Mouse (Mus musculus) megakaryocyte-erythroid progenitor cell, adult 5 weeks (primary cell): Measurements from ENCODE around the gene Ift27. TPM values are rescaled to one million over a fixed set of nuclear protein-coding genes. Genes with fewer than 3 reads are reported as not detected.

ENCODE experiments used
- polyA plus RNA-seq: library from polyadenylated mRNA; stranded (reverse); fragments of >175 nt; gene quantifications from 2 replicates; pipeline ENCODE4 v1.2.3, GENCODE M21; 2012

The Ift27 gene
- polyA plus RNA-seq: 151 and 162 TPM in 2 replicates

DNA sequence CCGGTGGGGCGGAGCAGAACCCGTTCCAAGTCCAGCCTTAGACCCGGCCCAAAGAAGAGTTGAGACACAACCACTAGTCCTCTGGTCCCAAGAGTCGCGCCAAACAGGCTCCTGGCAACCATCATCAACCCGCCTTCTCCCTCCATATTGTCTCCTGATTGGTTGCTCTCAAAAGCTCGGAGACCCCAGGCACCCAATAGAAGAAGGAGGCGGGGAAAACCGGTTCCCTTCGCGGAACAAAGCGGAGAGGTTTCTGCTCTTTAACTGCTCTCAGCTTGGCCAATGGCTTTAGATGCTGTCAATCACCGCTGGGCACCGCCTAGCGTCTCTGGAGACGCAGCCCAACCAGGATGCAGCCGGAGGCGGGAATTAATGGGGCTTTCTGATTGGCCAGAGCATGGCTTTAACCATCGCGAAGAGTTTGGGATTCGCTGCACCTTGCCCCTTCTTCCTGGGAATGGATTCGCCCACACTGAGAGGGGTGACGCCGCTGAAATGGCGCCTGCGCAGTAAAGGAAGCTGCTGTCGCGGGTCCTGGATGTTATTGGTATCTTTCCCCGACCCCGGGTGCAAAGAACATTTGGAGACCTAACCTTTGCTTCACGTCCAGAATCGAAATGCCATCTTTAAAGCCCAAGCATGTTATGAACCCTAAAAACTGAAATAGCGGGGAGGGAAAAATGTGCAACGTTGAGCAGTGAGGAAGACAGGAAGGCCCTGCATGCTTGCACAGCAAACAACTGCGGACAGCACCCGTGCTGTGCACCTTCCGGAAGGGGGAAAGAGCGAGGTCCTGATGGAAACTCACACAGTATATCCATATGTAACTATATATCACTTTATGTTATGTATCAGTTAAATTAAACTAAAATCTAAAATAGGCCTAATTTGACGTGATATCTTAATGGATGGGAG, at the start of gene Ift27:
Gene Ift27, minus strand, starts transcription at position 136 of the 915 bp plus-strand sequence.

DNA sequence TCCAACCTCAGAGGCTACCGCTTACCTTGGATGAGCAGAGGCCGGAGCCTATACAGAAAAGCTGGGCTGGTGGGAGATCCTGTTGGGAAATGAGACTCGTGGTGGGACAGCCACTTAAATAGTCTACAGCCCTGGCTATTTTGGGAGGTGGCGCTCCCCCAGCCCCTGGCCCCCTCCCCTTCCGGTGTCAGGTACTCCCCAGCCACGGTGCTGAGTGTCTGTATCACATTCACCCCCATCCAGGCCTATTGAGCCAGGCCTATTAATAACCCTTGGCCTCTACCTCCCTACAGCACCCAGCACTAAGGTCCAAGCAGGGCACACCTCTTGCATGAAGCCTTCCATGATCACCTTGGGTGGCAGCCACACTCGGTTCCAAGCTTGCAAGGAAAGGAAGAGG, 32.4 kb upstream of the Ift27 start, which contains the start of gene Pvalb:
Gene Pvalb, minus strand, starts transcription at position 89 of the 400 bp plus-strand sequence.

DNA sequence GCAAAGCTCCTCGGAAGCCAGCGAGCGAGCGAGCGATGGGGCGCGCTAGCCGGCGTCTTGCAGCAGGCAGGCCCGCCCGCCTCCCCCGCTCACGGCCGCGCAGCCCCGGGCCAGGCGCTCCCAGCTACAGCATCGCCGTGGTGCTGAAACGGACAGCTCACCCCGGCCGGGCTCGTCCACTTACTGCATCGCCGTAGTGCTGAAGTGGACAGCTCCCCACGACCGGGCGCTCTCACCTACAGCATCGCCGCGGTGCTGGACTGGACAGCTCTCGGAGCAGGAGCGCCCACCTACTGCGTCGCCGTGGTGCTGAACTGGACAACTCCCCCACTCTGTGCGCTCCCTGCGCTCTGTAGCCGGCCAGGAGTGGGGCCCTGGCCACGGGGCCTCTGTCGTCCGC, 54.2 kb downstream of the Ift27 start, which contains the start of gene Cacng2:
Gene Cacng2, minus strand, starts transcription at position 325 of the 400 bp plus-strand sequence.

Other genes starting within 250 kb of the Ift27 start
- 277 and 324 TPM in 2 replicates for gene Txn2, start 245.1 kb downstream of the Ift27 start, polyA plus RNA-seq
- 8.3 and 8.8 TPM in 2 replicates for gene Foxred2, start 217.4 kb downstream of the Ift27 start, polyA plus RNA-seq
- 40.6 and 44.4 TPM in 2 replicates for gene Eif3d, start 203.3 kb downstream of the Ift27 start, polyA plus RNA-seq
- not detected in 2 replicates for gene Cacng2, start 54.1 kb downstream of the Ift27 start, polyA plus RNA-seq
- gene Pvalb, start 32.3 kb upstream of the Ift27 start, polyA plus RNA-seq: not detected in 2 replicates
- 53.4 and 62.1 TPM in 2 replicates for gene Ncf4, start 70.7 kb upstream of the Ift27 start, polyA plus RNA-seq
- 11.7 and 15.1 TPM in 2 replicates for gene Csf2rb2, start 131.6 kb upstream of the Ift27 start, polyA plus RNA-seq
- gene Csf2rb, start 151.6 kb upstream of the Ift27 start, polyA plus RNA-seq: 129 and 202 TPM in 2 replicates
- not detected in 2 replicates for gene Tex33, start 221.8 kb upstream of the Ift27 start, polyA plus RNA-seq
- 26.9 and 27.9 TPM in 2 replicates for gene Tst, start 231.8 kb upstream of the Ift27 start, polyA plus RNA-seq
- 108 and 132 TPM in 2 replicates for gene Mpst, start 232.3 kb upstream of the Ift27 start, polyA plus RNA-seq